Mouse (Mus musculus): ENCODE data around the gene Sh3d19. TPM values are rescaled to one million over a fixed set of nuclear protein-coding genes. Genes with fewer than 3 reads are reported as not detected.

The Sh3d19 gene
- polyA plus RNA-seq, 1 experiment from 2014 or later: 15.7 TPM

DNA sequence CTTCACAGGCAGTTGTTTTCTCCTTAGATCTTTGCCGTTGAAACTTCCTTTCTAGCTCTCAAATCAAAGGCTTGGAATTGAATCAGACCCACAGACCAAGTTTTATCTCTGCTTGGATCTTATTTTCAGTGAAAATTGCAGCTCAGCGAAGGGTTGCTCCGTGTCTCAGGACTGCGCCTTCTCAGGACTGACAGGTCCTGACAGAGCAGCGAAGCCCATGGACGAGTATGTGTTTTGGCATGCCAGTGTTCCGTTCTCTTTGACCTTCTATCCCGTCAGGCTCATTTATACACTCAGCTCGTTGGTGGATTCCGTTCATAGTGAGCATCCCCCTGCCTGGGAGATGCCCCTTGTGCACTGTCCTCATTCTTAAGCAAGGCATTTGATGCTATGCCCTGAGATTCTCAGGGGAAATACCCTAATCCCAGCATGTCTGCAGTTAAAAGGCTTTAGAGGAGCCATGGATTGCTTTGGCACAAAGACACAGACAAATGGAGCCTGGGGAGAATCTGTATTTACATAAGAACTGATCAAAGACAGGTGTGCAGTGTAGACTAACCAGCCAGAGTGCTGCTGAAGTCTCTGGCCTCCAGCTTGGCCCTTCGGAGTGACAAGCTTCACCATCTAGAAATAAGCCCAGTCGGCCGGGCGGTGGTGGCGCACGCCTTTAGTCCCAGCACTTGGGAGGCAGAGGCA, 148.5 kb downstream of the Sh3d19 start:
- Histone ChIP-seq H3K9me3 (replicated peaks; ENCODE audit: control insufficient read depth, low read length) (no peaks in the 10 kb centered on the region), H3K4me1 (ENCODE audit: control insufficient read depth, insufficient read depth, low read length) (no peaks in the 10 kb centered on the region), H3K36me3 (replicated peaks; ENCODE audit: control insufficient read depth, insufficient read depth, low read depth, low read length) (no peaks in the 10 kb centered on the region), H3K27ac (replicated peaks; ENCODE audit: low read depth, low read length) (no peak overlapping the region), H3K4me2 (ENCODE audit: low read depth, low read length) (no peak overlapping the region), H3K4me3 (ENCODE audit: low read depth, low read length) (no peak overlapping the region), H3K27me3 (ENCODE audit: control insufficient read depth, insufficient read depth, low read length) (no peaks in the 10 kb centered on the region), H3K9ac (replicated peaks; ENCODE audit: low read length) (no peak overlapping the region)
- DNase-seq (ENCODE audit: low spot score) (peak; percentile 62), ATAC-seq (replicated peaks; ENCODE audit: insufficient number of reproducible peaks, low FRiP score, low TSS enrichment, low read depth) (no peak)
- WGBS: 59% methylated on average over 16 of the region's 16 CpGs

DNA sequence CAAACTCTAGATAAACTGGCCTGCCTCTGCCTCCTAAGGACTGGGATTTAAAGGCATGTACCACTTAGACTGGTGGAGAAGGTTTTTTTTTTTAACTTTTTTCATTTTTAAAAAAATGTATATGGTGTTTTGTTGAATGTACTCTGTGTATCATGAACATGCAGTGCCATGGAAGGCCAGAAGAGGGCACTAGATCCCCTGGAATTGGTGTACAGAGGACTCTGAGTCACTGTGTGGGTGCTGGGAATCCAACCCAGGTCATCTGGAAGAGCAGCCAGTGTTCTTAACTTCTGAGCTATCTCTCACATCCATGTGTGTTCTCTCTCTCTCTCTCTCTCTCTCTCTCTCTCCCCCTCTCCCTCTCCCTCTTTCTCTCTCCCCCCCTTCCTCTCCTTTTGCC, 151.2 kb downstream of the Sh3d19 start:
- H3K36me3 ChIP-seq (replicated peaks; ENCODE audit: control insufficient read depth, insufficient read depth, low read depth, low read length): no peaks in the 10 kb centered on the region
- H3K4me2 ChIP-seq (ENCODE audit: low read depth, low read length): no peak overlapping the region
- no peaks in the 10 kb centered on the region for H3K4me1 ChIP-seq (ENCODE audit: control insufficient read depth, insufficient read depth, low read length)
- no peak overlapping the region for H3K9ac ChIP-seq (replicated peaks; ENCODE audit: low read length)
- no peaks in the 10 kb centered on the region for H3K9me3 ChIP-seq (replicated peaks; ENCODE audit: control insufficient read depth, low read length)
- ATAC-seq (replicated peaks; ENCODE audit: insufficient number of reproducible peaks, low FRiP score, low TSS enrichment, low read depth) (no peak), DNase-seq (ENCODE audit: low spot score) (no peak)
- H3K4me3 ChIP-seq (ENCODE audit: low read depth, low read length): no peak overlapping the region
- no peaks in the 10 kb centered on the region for H3K27me3 ChIP-seq (ENCODE audit: control insufficient read depth, insufficient read depth, low read length)
- no peak overlapping the region for H3K27ac ChIP-seq (replicated peaks; ENCODE audit: low read depth, low read length)

DNA sequence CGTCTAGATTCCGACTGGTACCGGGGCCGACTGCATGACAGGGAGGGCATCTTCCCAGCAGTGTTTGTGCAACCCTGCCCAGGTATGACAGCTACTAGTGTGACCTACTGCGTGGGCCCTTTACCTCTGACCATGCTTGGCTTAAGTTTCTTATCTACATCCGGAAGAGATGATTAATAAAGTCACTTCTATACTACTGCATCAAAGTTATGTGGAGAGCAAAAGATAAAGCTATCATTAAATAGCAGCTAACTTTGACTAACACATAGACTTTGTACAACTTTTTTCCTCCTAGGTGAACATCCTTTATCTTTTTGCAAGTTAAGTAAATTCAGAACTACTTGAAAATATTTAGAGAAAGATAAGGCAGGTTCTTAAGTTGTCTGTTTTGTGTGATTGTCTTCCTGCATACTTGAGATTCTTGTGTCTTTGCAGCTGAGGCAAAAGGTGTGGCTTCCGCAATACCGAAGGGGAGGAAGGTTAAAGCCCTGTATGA, 152.4 kb downstream of the Sh3d19 start:
- Histone ChIP-seq H3K27ac (replicated peaks; ENCODE audit: low read depth, low read length) (no peak overlapping the region), H3K9me3 (replicated peaks; ENCODE audit: control insufficient read depth, low read length) (no peaks in the 10 kb centered on the region), H3K36me3 (replicated peaks; ENCODE audit: control insufficient read depth, insufficient read depth, low read depth, low read length) (no peaks in the 10 kb centered on the region), H3K27me3 (ENCODE audit: control insufficient read depth, insufficient read depth, low read length) (no peaks in the 10 kb centered on the region), H3K4me3 (ENCODE audit: low read depth, low read length) (no peak overlapping the region), H3K4me1 (ENCODE audit: control insufficient read depth, insufficient read depth, low read length) (no peaks in the 10 kb centered on the region), H3K4me2 (ENCODE audit: low read depth, low read length) (no peak overlapping the region), H3K9ac (replicated peaks; ENCODE audit: low read length) (no peak overlapping the region)
- 91% methylated on average over 8 of the region's 8 CpGs for WGBS
- DNase-seq (ENCODE audit: low spot score): no peak
- no peak for ATAC-seq (replicated peaks; ENCODE audit: insufficient number of reproducible peaks, low FRiP score, low TSS enrichment, low read depth)

DNA sequence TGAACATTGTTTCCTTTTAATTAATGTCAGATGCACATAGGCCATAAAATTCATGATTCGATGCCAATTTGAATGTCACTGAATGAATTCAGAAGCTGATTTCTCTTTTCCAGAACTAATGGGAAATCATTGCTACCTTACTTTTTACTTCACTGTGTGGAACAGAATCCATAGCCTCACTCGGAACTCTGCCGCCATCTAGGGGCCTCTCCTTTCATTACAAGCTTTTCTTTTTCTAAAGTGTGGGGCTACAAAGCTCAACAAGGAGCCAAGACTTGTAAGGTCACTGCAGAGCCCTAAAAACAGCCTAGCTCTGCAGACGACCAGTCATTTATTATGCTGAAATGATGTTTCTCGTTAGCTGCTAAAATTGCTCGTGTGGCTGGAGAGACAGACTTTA, 158.8 kb downstream of the Sh3d19 start:
- ATAC-seq (replicated peaks; ENCODE audit: insufficient number of reproducible peaks, low FRiP score, low TSS enrichment, low read depth) (no peak), DNase-seq (ENCODE audit: low spot score) (peak; percentile 82)
- 15% methylated on average over 6 of the region's 6 CpGs for WGBS

DNA sequence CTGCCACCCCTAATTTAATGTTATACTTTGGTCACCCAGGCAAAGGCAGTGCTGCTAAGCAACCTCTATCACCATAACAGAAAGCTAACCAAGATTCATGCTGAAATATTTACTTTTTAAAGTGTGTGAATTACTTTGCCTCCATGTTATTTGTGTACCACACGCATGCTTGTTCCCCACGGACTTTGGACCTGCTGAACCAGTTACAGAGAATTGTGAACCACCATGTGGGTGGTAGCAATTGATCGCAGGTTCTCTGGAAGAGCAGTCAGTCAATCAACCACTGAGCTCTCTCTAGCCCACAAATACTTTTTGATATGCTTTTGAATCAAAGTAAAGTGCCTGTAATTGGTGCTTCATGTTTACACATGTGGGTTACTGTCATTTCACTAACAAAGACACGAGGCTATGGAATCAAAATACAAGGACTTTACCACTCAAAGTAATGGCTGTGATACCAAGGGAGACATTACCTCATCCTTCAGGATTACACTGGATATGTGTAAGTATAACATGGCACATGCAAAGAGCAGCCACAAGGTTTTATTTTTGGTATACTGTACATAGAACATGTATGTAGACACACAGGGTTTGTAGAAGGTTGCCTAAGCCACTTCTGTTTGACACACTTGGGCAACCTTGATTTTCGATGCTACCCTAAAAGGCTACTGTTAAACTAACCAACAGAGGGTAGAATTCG, 164.2 kb downstream of the Sh3d19 start:
- no peak overlapping the region for H3K27ac ChIP-seq (replicated peaks; ENCODE audit: low read depth, low read length)
- H3K9ac ChIP-seq (replicated peaks; ENCODE audit: low read length): no peak overlapping the region
- no peaks in the 10 kb centered on the region for H3K27me3 ChIP-seq (ENCODE audit: control insufficient read depth, insufficient read depth, low read length)
- ATAC-seq (replicated peaks; ENCODE audit: insufficient number of reproducible peaks, low FRiP score, low TSS enrichment, low read depth) (no peak), DNase-seq (ENCODE audit: low spot score) (no peak)
- H3K9me3 ChIP-seq (replicated peaks; ENCODE audit: control insufficient read depth, low read length): no peaks in the 10 kb centered on the region
- peaks cover 5% of the 10 kb centered on the region; the same call in 1 of the 2 replicates for H3K36me3 ChIP-seq (replicated peaks; ENCODE audit: control insufficient read depth, insufficient read depth, low read depth, low read length)
- H3K4me1 ChIP-seq (ENCODE audit: control insufficient read depth, insufficient read depth, low read length): no peaks in the 10 kb centered on the region
- H3K4me3 ChIP-seq (ENCODE audit: low read depth, low read length): no peak overlapping the region
- WGBS: 92% methylated on average over 6 of the region's 6 CpGs
- no peak overlapping the region for H3K4me2 ChIP-seq (ENCODE audit: low read depth, low read length)

More for the DNA sequence above, 158.8 kb downstream of the Sh3d19 start:
- Histone ChIP-seq H3K9ac (replicated peaks; ENCODE audit: low read length) (no peak overlapping the region), H3K27me3 (ENCODE audit: control insufficient read depth, insufficient read depth, low read length) (no peaks in the 10 kb centered on the region), H3K4me3 (ENCODE audit: low read depth, low read length) (no peak overlapping the region), H3K9me3 (replicated peaks; ENCODE audit: control insufficient read depth, low read length) (no peaks in the 10 kb centered on the region), H3K4me2 (ENCODE audit: low read depth, low read length) (no peak overlapping the region), H3K27ac (replicated peaks; ENCODE audit: low read depth, low read length) (no peak overlapping the region), H3K4me1 (ENCODE audit: control insufficient read depth, insufficient read depth, low read length) (no peaks in the 10 kb centered on the region), H3K36me3 (replicated peaks; ENCODE audit: control insufficient read depth, insufficient read depth, low read depth, low read length) (no peaks in the 10 kb centered on the region)

DNA sequence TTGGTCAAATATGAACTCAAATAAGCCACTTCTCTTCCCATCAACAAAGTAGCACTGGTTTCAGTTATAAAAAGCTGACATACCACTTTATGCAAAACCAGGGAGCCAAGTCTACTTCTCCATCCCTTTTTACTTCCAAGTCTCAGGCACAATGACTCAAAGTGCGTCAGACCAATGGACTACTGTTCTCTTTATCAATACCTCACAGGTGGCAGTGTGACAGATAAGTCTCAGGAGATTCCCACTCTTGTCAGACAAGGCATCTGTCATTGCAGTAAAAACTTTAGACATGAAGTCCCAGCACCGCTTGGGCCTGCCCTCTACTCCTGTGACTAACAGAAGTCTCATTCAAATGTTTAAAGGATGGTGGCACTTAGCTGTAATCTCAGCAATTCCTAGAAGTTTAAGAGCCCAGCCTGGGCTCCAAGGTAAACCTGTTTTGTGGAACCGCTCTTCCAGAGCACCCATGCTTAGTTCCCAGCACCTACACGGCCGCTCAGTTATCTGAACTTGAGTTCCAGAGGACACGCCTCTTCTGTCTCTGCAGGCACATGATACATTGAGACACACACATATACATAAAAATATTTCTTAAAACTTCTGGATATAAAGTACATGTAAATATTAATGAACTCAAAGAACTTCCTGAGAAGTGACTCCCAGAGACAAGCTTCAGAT, 165.1 kb downstream of the Sh3d19 start:
- H3K4me1 ChIP-seq (ENCODE audit: control insufficient read depth, insufficient read depth, low read length): no peaks in the 10 kb centered on the region
- peaks cover 5% of the 10 kb centered on the region; the same call in 1 of the 2 replicates for H3K36me3 ChIP-seq (replicated peaks; ENCODE audit: control insufficient read depth, insufficient read depth, low read depth, low read length)
- no peak for DNase-seq (ENCODE audit: low spot score)
- no peak overlapping the region for H3K4me3 ChIP-seq (ENCODE audit: low read depth, low read length)
- ATAC-seq (replicated peaks; ENCODE audit: insufficient number of reproducible peaks, low FRiP score, low TSS enrichment, low read depth): no peak
- WGBS: 90% methylated on average over 6 of the region's 6 CpGs
- H3K9ac ChIP-seq (replicated peaks; ENCODE audit: low read length): no peak overlapping the region
- no peak overlapping the region for H3K27ac ChIP-seq (replicated peaks; ENCODE audit: low read depth, low read length)
- H3K27me3 ChIP-seq (ENCODE audit: control insufficient read depth, insufficient read depth, low read length): no peaks in the 10 kb centered on the region
- no peak overlapping the region for H3K4me2 ChIP-seq (ENCODE audit: low read depth, low read length)
- H3K9me3 ChIP-seq (replicated peaks; ENCODE audit: control insufficient read depth, low read length): no peaks in the 10 kb centered on the region

DNA sequence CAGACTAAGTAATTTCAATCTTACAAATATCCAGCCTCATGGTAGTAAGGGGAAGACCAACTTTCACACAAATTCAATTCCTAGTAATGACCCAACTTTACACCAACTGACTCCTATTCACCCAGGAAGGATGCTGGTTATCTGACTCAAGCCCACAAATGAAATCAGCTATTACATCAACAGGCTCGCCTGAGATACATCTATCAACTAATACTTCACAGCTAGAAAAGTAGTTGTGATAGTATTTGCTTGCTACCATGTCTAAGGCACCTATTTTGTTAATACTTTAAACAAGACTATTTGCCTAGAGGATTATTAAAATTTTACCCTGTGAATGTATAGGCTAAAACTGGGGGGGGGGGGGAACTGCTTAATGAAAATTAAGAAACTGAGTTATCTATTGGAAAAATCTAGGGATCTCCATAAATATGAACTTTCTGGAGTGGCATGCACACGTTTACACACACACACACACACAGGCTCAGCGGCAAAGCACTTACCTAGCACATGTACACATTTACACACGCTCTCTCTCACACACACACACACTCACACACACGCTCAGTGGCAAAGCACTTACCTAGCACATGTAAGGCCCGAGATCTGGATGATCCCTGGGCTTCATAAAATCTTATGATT, 166.1 kb downstream of the Sh3d19 start:
- Histone ChIP-seq H3K4me1 (ENCODE audit: control insufficient read depth, insufficient read depth, low read length) (no peaks in the 10 kb centered on the region), H3K9ac (replicated peaks; ENCODE audit: low read length) (no peak overlapping the region), H3K9me3 (replicated peaks; ENCODE audit: control insufficient read depth, low read length) (no peaks in the 10 kb centered on the region), H3K27ac (replicated peaks; ENCODE audit: low read depth, low read length) (no peak overlapping the region), H3K27me3 (ENCODE audit: control insufficient read depth, insufficient read depth, low read length) (no peaks in the 10 kb centered on the region), H3K4me2 (ENCODE audit: low read depth, low read length) (no peak overlapping the region), H3K4me3 (ENCODE audit: low read depth, low read length) (no peak overlapping the region), H3K36me3 (replicated peaks; ENCODE audit: control insufficient read depth, insufficient read depth, low read depth, low read length) (peaks cover 5% of the 10 kb centered on the region; the same call in 1 of the 2 replicates)
- ATAC-seq (replicated peaks; ENCODE audit: insufficient number of reproducible peaks, low FRiP score, low TSS enrichment, low read depth) (no peak), DNase-seq (ENCODE audit: low spot score) (no peak)
- 95% methylated on average over 6 of the region's 6 CpGs for WGBS
